Mouse (Mus musculus): ENCODE measurements around the gene Ugt1a1.
A peak's percentile ranks its signal among the peaks of the same experiment; 100 is the strongest.
"Not testable (repeated sequence)": the region's sequence is repeated elsewhere in the genome, so short reads cannot be mapped to it uniquely, and the experiment has no call there.

Ugt1a1 gene

GRCm38 (mm10) chr1:88211812-88212211 lies at the start of gene Ugt1a1:
Gene Ugt1a1 (plus strand): TSS chr1:88211959.
- peak; percentile 2 for DNase-seq (ENCODE audit: low read depth, low spot score)

DNA sequence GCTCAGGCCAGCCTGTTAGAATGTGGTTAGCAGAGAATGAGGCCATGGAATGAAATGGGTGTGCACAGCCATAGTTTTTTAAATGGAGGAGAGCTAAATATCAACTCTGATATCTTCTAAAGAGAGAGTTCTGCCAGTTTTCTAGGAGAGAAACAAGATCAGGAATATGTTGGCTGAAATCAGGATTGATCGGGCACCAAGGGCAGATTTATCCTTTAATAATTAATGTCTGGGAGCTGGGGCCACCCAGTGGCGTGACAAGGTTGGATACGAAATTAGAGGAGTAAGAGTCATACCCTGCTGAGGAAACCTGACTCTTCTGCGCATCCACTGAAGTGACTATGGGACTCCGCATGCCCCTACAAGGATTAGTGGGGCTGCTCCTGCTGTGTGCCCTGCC lies 46.0 kb upstream of the Ugt1a1 start, which contains the start of gene Ugt1a5:
Ugt1a5 (plus strand) TSS at position 302 of the 400 bp plus-strand sequence.
- DNase-seq (ENCODE audit: low read depth, low spot score), result no peak

DNA sequence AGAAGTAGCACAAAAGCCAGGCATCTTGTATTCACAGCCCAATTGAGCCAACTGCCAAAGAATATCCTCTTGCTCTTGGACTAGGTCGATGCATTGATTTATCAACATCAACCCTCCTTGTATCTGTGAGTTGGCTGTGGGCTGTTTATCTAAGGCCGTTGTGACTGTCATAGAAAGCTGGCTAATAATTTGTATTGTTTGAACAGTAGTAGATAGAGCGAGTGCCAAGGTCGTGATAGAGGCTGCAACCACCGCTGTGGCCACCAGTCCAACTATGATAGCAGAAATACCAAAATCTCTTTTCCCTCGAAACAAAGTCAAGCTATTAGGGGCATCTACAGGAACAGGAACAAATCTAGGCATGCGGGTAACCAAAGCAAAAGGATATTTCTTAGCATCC lies 39.6 kb upstream of the Ugt1a1 start:
- not testable (repeated sequence) for DNase-seq (ENCODE audit: low read depth, low spot score)

- no peak for DNase-seq (ENCODE audit: low read depth, low spot score)
Observed at GRCm38 (mm10) chr1:88179657-88180056, 32.1 kb upstream of the Ugt1a1 start.

DNA sequence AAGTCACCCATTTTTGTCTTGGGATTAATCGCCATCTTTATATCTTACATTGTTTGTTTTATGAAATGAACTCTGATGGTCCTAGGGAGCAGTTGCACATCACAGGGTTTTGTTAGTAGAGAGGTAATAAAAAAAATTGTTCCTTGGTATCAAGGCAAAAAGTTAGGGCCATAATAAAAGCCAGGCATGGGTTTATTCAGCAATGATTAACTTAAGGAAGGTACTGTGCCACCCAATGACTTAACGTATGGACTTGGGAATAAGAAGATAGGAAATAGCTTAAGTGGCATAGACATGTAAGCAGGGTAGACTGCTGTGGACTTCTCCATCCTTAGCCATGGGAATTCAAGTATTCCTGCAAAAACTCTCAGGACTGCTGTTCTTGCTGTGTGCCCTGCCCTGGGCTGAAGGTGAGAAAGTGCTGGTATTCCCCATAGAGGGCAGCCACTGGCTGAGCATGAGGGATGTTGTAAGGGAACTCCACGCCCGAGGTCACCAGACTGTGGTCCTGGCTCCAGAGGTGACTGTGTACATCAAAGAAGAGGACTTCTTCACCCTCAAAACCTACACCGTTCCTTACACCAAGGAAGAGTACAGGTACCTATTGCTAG lies 25.3 kb upstream of the Ugt1a1 start:
- DNase-seq (ENCODE audit: low read depth, low spot score), result no peak

GRCm38 (mm10) chr1:88192136-88192535 lies 19.6 kb upstream of the Ugt1a1 start:
- DNase-seq (ENCODE audit: low read depth, low spot score), result no peak

- DNase-seq (ENCODE audit: low read depth, low spot score), result no peak
Observed at GRCm38 (mm10) chr1:88195687-88196086, 16.1 kb upstream of the Ugt1a1 start.

DNA sequence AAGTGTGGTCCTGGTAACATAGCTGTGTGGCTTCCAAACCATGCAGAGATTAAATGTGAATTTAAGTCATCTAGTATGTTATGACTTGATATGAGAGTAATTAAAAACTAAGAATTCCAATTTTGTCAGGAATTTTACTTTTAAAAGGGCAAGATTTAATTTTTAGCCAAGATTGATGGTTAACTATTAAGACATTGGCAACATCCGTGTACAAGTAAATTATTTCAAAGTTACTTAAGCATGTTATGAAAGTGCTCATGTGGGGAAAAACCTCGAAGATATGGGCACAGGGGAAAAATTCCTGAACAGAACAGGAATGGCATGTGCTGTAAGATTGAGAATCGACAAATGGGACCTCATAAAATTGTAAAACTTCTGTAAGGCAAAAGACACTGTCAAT lies 14.3 kb upstream of the Ugt1a1 start:
- DNase-seq (ENCODE audit: low read depth, low spot score), result no peak

DNA sequence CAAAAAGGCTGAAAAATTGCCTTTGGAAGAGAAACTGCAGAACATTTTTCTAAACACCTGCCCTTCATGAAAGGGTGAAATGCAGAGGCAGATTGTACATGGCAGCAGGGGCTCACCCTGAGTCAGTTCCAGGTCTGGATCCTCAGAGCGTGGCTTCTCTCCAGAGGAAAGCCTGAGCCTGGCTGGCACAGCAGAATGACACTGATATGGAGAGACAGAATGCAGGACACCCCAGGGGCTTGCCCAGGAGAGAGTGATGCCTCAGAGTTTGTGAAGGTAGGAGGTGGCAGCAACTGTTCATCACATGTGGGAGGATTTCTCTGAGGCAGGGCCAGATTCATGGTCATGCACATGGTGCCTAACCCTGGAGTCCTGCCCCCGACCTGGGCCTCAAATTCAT lies 11.8 kb upstream of the Ugt1a1 start:
- DNase-seq (ENCODE audit: low read depth, low spot score), result no peak

DNA sequence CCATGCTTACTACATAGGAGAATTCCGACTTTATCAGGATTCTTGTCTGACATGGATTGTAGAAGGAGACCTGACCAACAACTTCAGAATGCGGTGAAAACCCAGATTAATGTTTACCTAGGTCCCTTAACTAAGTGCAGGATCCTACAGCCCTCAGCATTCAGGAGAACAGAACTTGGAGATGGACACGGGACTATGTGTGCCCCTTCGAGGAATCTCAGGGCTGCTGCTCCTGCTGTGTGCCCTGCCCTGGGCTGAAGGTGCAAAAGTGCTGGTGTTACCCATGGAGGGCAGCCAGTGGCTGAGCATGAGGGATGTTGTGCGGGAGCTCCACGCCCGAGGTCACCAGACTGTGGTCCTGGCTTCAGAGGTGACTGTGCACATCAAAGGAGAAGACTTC lies 11.3 kb upstream of the Ugt1a1 start, which contains the start of gene Ugt1a2:
Ugt1a2 (plus strand) TSS at position 146 of the 400 bp plus-strand sequence.
- DNase-seq (ENCODE audit: low read depth, low spot score), result no peak

- no peak for DNase-seq (ENCODE audit: low read depth, low spot score)
Observed at GRCm38 (mm10) chr1:88205294-88205922, 6.4 kb upstream of the Ugt1a1 start, which contains the start of gene Dnajb3. Gene Dnajb3 (minus strand): TSS chr1:88205782.

- DNase-seq (ENCODE audit: low read depth, low spot score), result no peak
Observed at GRCm38 (mm10) chr1:88206843-88207479, 4.8 kb upstream of the Ugt1a1 start.

DNA sequence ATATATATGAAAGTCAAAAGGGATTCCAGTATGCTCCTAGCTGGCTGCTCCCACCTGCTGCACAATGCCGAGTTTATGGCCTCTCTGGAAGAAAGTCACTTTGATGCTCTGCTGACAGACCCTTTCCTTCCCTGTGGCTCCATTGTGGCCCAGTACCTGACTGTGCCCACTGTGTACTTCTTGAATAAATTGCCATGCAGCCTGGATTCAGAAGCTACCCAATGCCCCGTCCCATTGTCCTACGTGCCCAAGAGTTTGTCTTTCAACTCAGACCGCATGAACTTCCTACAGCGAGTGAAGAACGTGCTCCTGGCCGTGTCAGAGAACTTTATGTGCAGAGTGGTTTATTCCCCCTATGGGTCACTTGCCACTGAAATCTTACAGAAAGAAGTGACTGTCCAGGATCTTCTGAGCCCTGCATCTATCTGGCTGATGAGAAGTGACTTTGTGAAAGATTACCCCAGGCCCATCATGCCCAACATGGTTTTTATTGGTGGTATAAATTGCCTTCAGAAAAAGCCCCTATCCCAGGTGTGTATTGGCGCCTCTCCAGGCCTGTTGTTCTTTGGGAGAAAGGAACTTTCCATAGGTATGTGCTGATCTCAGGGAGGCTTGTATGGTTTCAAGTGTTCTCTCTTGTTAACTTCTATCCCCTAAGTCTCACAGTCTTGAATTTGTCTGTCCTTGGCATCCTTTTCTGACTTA lies 734 bp downstream of the Ugt1a1 start:
- peak; percentile 5 for DNase-seq (ENCODE audit: low read depth, low spot score)

GRCm38 (mm10) chr1:88213061-88213460 lies 1.3 kb downstream of the Ugt1a1 start:
- DNase-seq (ENCODE audit: low read depth, low spot score), result peak; percentile 7

GRCm38 (mm10) chr1:88213766-88214461 lies 2.2 kb downstream of the Ugt1a1 start:
- DNase-seq (ENCODE audit: low read depth, low spot score), result peak; percentile 10

- DNase-seq (ENCODE audit: low read depth, low spot score), result peak; percentile 4
Observed at GRCm38 (mm10) chr1:88214462-88214952, 2.7 kb downstream of the Ugt1a1 start.

- peak; percentile 4 for DNase-seq (ENCODE audit: low read depth, low spot score)
Observed at GRCm38 (mm10) chr1:88215466-88216380, 4.0 kb downstream of the Ugt1a1 start.

DNA sequence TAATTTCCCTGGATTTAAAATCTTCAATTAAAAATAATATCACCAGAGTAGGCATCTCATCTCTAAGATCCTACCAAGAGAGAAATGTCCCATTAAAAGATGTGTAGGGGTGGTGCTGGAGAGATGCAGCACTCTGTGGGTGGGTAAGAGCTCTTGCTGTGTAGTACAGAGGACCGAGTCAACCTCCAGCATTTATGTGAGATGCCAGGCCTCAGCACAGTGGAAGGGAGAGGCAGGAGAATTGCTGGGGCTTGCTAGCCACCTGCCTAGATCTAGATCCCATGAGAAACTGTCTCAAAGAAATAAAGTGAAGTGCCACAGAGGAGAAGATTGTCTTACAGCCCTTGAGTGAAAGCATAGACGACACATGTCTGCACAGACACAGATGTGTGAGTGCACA lies 4.8 kb downstream of the Ugt1a1 start:
- no peak for DNase-seq (ENCODE audit: low read depth, low spot score)

GRCm38 (mm10) chr1:88217144-88217543 lies 5.4 kb downstream of the Ugt1a1 start:
- DNase-seq (ENCODE audit: low read depth, low spot score), result peak; percentile 11

DNA sequence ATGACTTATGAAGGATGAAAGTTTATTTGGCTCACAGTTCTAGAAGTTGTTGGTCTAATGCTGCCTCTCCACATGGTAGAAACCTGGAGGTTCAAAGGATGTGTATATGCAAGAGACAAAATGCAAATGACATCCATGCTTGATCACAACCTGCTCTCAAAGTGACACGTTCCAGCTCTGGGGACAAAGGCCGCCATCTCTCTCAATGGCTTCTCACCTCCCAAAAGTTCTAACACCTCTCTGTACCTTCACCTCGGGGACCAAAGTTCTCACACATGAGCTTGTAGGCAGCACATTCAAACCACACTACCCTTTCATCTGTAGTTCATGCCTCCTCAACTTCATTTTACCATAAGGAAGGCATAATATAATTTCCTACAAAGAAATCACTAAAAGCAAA lies 5.8 kb downstream of the Ugt1a1 start:
- DNase-seq (ENCODE audit: low read depth, low spot score), result peak; percentile 3
